Mouse (Mus musculus): ENCODE results near the gene Uba6.

DNA sequence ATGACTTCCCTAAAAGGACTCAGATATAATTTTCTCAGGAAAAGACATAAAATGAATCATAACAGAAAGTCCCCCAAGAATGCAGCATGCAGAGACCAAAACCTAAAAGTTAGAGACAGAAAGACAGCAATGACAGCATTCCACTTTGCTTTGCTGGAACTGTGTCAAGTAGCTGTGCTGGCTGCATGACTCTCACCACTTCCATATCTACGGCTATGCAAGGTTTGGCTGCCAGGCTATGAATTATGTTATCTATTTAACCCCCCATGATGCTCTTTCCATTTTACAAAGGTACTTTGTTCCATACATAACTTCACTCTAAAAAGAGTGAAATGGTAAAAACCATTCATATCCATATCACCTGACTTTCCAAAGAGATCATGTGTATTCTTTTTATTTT is 58.6 kb downstream of the Uba6 start:
- TF ChIP-seq USF1 (IDR thresholded peaks at IDR 0.05; ENCODE audit: low read depth) (no peak), E2F4 (IDR thresholded peaks at IDR 0.05; ENCODE audit: insufficient read depth) (no peak), POLR2A (IDR thresholded peaks at IDR 0.05; ENCODE audit: insufficient read length, low read depth) (no peak), TCF3 (IDR thresholded peaks at IDR 0.05; ENCODE audit: insufficient read length, low read depth) (no peak), MAX (IDR thresholded peaks at IDR 0.05; ENCODE audit: low read depth) (no peak), POLR2AphosphoS2 (IDR thresholded peaks at IDR 0.05; ENCODE audit: insufficient read length, low read depth) (no peak), TCF12 (IDR thresholded peaks at IDR 0.05; ENCODE audit: insufficient read depth, poor library complexity, severe bottlenecking) (no peak)

Data from myocyte (in vitro differentiated cells).